Mouse (Mus musculus) bone marrow, adult 2 months (tissue): ENCODE results near the gene Paqr7.

Experiments
- CTCF ChIP-seq: fragments of 200-500 bp; IDR thresholded peaks from 2 replicates; pipeline ENCODE4 v1.5.1; 2011; ENCODE audit warnings: low read length, control low read depth; ENCODE audit not compliant: control insufficient read depth, insufficient read depth
- POLR2A ChIP-seq: fragments of 200-500 bp; IDR thresholded peaks from 2 replicates; pipeline ENCODE4 v1.6.1; 2011; ENCODE audit warnings: low read depth, mild to moderate bottlenecking, control low read depth, low read length, borderline replicate concordance; ENCODE audit not compliant: control insufficient read depth

- TF ChIP-seq CTCF (no peak), POLR2A (no peak)
Observed at GRCm38 (mm10) chr4:134525806-134526205, 29.3 kb downstream of the Paqr7 start.
